Mouse (Mus musculus): ENCODE data around the gene Cdhr3.
A peak's percentile ranks its signal among the peaks of the same experiment; 100 is the strongest.

- peak; percentile 53 for TF ChIP-seq CTCF (IDR thresholded peaks at IDR 0.05; ENCODE audit: low read depth)
- no peak for TF ChIP-seq EP300 (IDR thresholded peaks at IDR 0.05; ENCODE audit: low read depth)
Observed at GRCm38 (mm10) chr12:33109531-33109930, 16.9 kb upstream of the Cdhr3 start.

Data from liver, embryonic 14.5 days (tissue).